Mouse (Mus musculus): ENCODE results near the gene Gm10762. TPM values are rescaled to one million over a fixed set of nuclear protein-coding genes. Genes with fewer than 3 reads are reported as not detected.

Gene Gm10762
- total RNA-seq, 2 experiments from 2014 or later: 2.5 to 4.5 TPM

Other genes with a start within 250 kb of the Gm10762 start
- gene Tmem87b, start 149.6 kb downstream of the Gm10762 start, total RNA-seq (2015; ENCODE audit: low replicate concordance): 3.6 and 9.6 TPM in 2 replicates
- gene Tmem87b, start 149.6 kb downstream of the Gm10762 start, total RNA-seq (2017; ENCODE audit: low replicate concordance): 4.9 and 17.8 TPM in 2 replicates
- not detected in 2 replicates for gene Fbln7, start 104.7 kb downstream of the Gm10762 start, total RNA-seq (2015; ENCODE audit: low replicate concordance)
- not detected in 2 replicates for gene Fbln7, start 104.7 kb downstream of the Gm10762 start, total RNA-seq (2017; ENCODE audit: low replicate concordance)
- gene Zc3h8, start 23.6 kb downstream of the Gm10762 start, total RNA-seq (2015; ENCODE audit: low replicate concordance): 1.8 TPM in 1 of 2 replicates, not detected in the other
- gene Zc3h8, start 23.6 kb downstream of the Gm10762 start, total RNA-seq (2017; ENCODE audit: low replicate concordance): 2.1 TPM in 1 of 2 replicates, not detected in the other
- gene Zc3h6, start 323 bp downstream of the Gm10762 start, total RNA-seq (2015; ENCODE audit: low replicate concordance): 3.8 and 7.9 TPM in 2 replicates
- 3.2 and 4.9 TPM in 2 replicates for gene Zc3h6, start 323 bp downstream of the Gm10762 start, total RNA-seq (2017; ENCODE audit: low replicate concordance)
- gene Vinac1, start 80.4 kb upstream of the Gm10762 start, total RNA-seq (2015; ENCODE audit: low replicate concordance): not detected in 2 replicates
- gene Vinac1, start 80.4 kb upstream of the Gm10762 start, total RNA-seq (2017; ENCODE audit: low replicate concordance): not detected in 2 replicates
- not detected in 2 replicates for gene Ttl, start 98.2 kb upstream of the Gm10762 start, total RNA-seq (2015; ENCODE audit: low replicate concordance)
- gene Ttl, start 98.2 kb upstream of the Gm10762 start, total RNA-seq (2017; ENCODE audit: low replicate concordance): 0.77 and 2.1 TPM in 2 replicates
- 2.1 and 2.5 TPM in 2 replicates for gene Polr1b, start 133.3 kb upstream of the Gm10762 start, total RNA-seq (2015; ENCODE audit: low replicate concordance)
- 2.8 and 5.7 TPM in 2 replicates for gene Polr1b, start 133.3 kb upstream of the Gm10762 start, total RNA-seq (2017; ENCODE audit: low replicate concordance)
- gene Chchd5, start 162.0 kb upstream of the Gm10762 start, total RNA-seq (2015; ENCODE audit: low replicate concordance): 11.3 and 15.9 TPM in 2 replicates
- 7.0 and 8.7 TPM in 2 replicates for gene Chchd5, start 162.0 kb upstream of the Gm10762 start, total RNA-seq (2017; ENCODE audit: low replicate concordance)
- 242 and 248 TPM in 2 replicates for gene Slc20a1, start 231.0 kb upstream of the Gm10762 start, total RNA-seq (2015; ENCODE audit: low replicate concordance)
- 739 and 881 TPM in 2 replicates for gene Slc20a1, start 231.0 kb upstream of the Gm10762 start, total RNA-seq (2017; ENCODE audit: low replicate concordance)